Mouse (Mus musculus) midbrain, postnatal 0 days (tissue): Measurements from ENCODE around the gene Chrnd. TPM values are rescaled to one million over a fixed set of nuclear protein-coding genes. Genes with fewer than 3 reads are reported as not detected.

Experiments
- ATAC-seq: fragments of 200-750 bp; cut with Nextera tagmentation; 2 replicates; pipeline ENCODE4 v1.8.0; 2017; ENCODE audit warnings: moderate number of reproducible peaks, mild to moderate bottlenecking, moderate TSS enrichment, moderate library complexity; ENCODE audit not compliant: low FRiP score
- DNase-seq: peaks from one replicate; pipeline ENCODE4 v3.0.0-alpha.2; 2015; ENCODE audit warnings: low spot score
- H3K27ac ChIP-seq: fragments of 300-500 bp; sonication (generic); 2 replicates; pipeline ENCODE4 v1.5.1; 2014; ENCODE audit warnings: low read depth, mild to moderate bottlenecking, low read length, mixed read lengths
- H3K27me3 ChIP-seq: fragments of 300-500 bp; sonication (generic); 2 replicates; pipeline ENCODE4 v1.6.1; 2014; ENCODE audit warnings: low read length, control low read depth, mixed read lengths; ENCODE audit not compliant: insufficient read depth
- H3K36me3 ChIP-seq: fragments of 300-500 bp; sonication (generic); 2 replicates; pipeline ENCODE4 v1.6.1; 2014; ENCODE audit warnings: low read length, control low read depth, mixed read lengths; ENCODE audit not compliant: insufficient read depth
- H3K4me1 ChIP-seq: fragments of 300-500 bp; sonication (generic); 2 replicates; pipeline ENCODE4 v1.6.1; 2014; ENCODE audit warnings: mild to moderate bottlenecking, control low read depth, antibody characterized with exemption, low read length, mixed read lengths; ENCODE audit not compliant: insufficient read depth
- H3K4me2 ChIP-seq: fragments of 300-500 bp; sonication (generic); 2 replicates; pipeline ENCODE4 v1.6.1; 2014; ENCODE audit warnings: low read depth, mild to moderate bottlenecking, low read length, mixed read lengths; ENCODE audit not compliant: poor library complexity, severe bottlenecking
- H3K4me3 ChIP-seq: fragments of 300-500 bp; sonication (generic); 2 replicates; pipeline ENCODE4 v1.5.1; 2014; ENCODE audit warnings: low read depth, mild to moderate bottlenecking, low read length, moderate library complexity
- H3K9ac ChIP-seq: fragments of 300-500 bp; sonication (generic); replicated peaks from 2 replicates; pipeline ENCODE4 v1.6.1; 2014; ENCODE audit warnings: mild to moderate bottlenecking, low read length, moderate library complexity, mixed read lengths; ENCODE audit not compliant: poor library complexity, severe bottlenecking
- H3K9me3 ChIP-seq: fragments of 300-500 bp; sonication (generic); 2 replicates; pipeline ENCODE4 v1.6.1; 2016; ENCODE audit warnings: low read length, control low read depth
- CTCF ChIP-seq: IDR thresholded peaks from 2 replicates; pipeline ENCODE4 v1.5.1; 2016; ENCODE audit warnings: antibody characterized with exemption, mild to moderate bottlenecking
- WGBS: fragments of 180-500 bp; shearing (Covaris S2); extraction: QIAGEN DNeasy Blood & Tissue Kit; methylation state at CpG from one replicate; pipeline ENCODE4 v1.1.7; 2014; 5-methylcytosine and 5-hydroxymethylcytosine counted together
- polyA plus RNA-seq: library from polyadenylated mRNA; unstranded; fragments of >200 nt; fragmentation: Nextera tagmentation; extraction: Ambion mirVana; gene quantifications from 2 replicates; pipeline ENCODE4 v1.2.1, GENCODE M21; 2015
- total RNA-seq: library from RNA; depleted of rRNA; stranded (reverse); fragments of >200 nt; gene quantifications from 2 replicates; pipeline ENCODE4 v1.2.3, GENCODE M21; 2014

The Chrnd gene
- total and polyA plus RNA-seq, 2 experiments from 2014 or later, result not detected

DNA sequence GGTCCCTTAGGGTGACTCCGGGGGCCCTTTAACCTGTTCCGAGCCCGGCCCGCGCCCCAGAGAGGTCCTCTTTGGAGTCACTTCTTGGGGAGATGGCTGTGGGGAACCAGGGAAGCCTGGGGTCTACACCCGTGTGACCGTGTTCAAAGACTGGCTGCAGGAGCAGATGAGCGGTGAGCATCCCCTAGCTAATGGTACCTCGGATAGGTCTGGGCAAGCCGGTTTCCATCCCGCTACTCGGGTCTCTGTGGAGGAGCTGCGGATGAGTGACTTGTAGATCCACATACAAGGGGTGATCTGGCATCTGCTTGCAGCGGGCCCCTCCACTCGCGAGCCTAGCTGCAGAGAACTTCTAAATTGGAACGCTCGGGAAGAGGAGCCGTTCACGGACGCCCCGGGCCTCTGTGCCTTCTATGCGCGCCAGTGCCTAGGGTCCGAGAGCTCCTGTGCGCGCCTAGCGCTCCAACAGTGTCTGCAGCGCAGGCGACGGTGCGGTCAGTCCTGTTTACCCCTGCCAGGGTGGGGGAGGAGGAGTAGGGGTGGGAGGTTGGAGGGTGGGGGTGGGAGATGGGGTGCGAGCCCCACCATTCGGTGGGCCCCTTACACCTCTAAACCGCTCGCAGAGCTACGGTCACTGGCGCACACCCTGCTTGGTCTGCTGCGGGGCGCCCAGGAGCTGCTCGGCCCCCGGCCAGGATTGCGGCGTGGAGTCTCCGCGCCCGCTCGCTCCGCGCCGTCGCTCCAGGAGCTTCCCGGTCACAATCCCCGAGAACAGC is 4.0 kb upstream of the Chrnd start:
- H3K36me3 ChIP-seq, result no peaks in the 10 kb centered on the region
- H3K27me3 ChIP-seq, result peaks cover 22% of the 10 kb centered on the region
- H3K4me2 ChIP-seq, result peak overlapping the region; percentile 93
- peak overlapping the region; percentile 33 for H3K9ac ChIP-seq
- no peaks in the 10 kb centered on the region for H3K9me3 ChIP-seq
- ATAC-seq, result peak; percentile 28; the same call in 1 of the 2 replicates
- WGBS, result 2% methylated on average over 54 of the region's 54 CpGs
- H3K27ac ChIP-seq, result no peak overlapping the region
- peak overlapping the region; percentile 48 for H3K4me3 ChIP-seq
- H3K4me1 ChIP-seq, result no peaks in the 10 kb centered on the region
- TF ChIP-seq CTCF, result no peak
- no peak for DNase-seq

DNA sequence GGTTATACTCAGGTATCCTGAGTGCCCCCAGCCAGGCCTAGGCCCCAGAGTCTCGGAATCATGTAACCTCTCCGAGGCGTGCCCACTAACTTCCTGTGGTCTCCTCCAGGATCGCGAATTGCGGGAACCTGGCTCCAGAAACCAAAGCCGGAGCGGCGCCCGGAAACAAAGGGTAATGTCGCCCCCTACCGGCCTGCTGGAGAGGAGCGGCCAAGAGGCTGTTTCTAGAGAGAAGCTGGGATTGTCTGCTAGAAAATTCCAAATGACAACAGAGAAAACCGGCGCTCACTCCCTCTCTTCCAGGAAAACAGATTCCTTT is 3.4 kb upstream of the Chrnd start:
- H3K27me3 ChIP-seq, result peaks cover 22% of the 10 kb centered on the region

DNA sequence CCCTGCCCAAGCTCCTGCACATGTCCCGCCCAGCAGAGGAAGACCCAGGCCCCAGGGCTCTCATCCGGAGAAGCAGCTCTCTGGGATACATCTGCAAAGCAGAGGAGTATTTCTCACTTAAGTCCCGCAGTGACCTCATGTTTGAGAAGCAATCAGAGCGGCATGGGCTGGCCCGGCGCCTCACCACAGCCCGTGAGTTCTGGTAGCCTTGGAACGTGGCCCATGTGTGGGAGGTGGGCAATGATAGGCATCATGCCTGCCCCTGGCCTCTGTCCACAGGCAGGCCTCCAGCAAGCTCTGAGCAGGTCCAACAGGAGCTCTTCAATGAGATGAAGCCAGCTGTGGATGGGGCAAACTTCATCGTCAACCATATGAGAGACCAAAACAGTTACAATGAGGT is 6.9 kb downstream of the Chrnd start:
- no peaks in the 10 kb centered on the region for H3K9me3 ChIP-seq
- no peak overlapping the region for H3K27ac ChIP-seq
- no peaks in the 10 kb centered on the region for H3K27me3 ChIP-seq
- TF ChIP-seq CTCF, result no peak
- H3K9ac ChIP-seq, result no peak overlapping the region
- H3K36me3 ChIP-seq, result no peaks in the 10 kb centered on the region
- H3K4me1 ChIP-seq, result no peaks in the 10 kb centered on the region
- no peak overlapping the region for H3K4me3 ChIP-seq
- DNase-seq, result no peak
- no peak overlapping the region for H3K4me2 ChIP-seq
- ATAC-seq, result no peak
- 85% methylated on average over 9 of the region's 9 CpGs for WGBS

More for the DNA sequence above, 3.4 kb upstream of the Chrnd start:
- peak overlapping the region; percentile 93 for H3K4me2 ChIP-seq
- no peaks in the 10 kb centered on the region for H3K36me3 ChIP-seq
- peak; percentile 22; the same call in 1 of the 2 replicates for ATAC-seq
- peak overlapping the region; percentile 48 for H3K4me3 ChIP-seq
- H3K4me1 ChIP-seq, result no peaks in the 10 kb centered on the region
- DNase-seq, result peak; percentile 81
- no peaks in the 10 kb centered on the region for H3K9me3 ChIP-seq
- WGBS, result under 1% methylated on average over 15 of the region's 15 CpGs
- no peak overlapping the region for H3K27ac ChIP-seq
- peak; percentile 96 for TF ChIP-seq CTCF
- H3K9ac ChIP-seq, result peak overlapping the region; percentile 33

DNA sequence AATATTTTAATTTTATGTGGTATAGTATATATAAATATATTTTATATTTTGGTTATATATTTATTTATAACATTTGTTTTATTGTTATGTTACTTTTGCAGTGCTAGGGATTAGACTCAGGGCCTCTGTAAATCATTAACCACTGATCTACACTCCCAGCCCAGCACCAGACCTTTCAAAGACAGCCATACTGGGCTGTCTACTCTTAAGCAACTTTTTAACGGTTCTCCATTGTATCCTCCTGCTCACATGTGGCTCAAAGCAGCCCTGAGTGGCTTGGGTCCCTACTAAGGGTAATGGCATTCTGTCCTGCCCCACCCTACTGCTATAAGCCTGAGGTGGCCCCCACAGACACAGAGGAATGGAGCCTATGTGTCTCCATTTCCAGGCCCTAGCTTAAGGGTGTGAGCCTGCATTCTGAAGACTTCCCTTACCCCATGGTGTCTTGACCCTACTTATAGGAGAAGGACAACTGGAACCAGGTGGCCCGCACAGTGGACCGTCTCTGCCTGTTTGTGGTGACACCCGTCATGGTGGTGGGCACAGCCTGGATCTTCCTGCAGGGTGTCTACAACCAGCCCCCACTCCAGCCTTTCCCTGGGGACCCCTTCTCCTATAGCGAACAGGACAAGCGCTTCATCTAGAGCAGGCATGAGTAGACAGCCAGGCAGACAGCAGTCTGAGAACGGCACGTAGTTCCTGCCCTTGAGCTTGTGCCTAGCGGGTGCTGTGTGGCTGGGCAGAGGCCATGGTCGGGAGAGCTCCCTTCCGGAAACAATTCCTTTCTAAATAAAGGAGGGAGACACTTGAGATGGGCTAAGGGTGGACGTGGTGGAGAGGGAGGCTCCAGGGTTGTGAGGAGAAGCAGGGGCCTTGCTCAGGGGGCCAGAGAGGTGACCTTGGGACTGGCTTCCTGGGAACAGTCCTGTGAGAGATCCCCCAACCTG is 8.0 kb downstream of the Chrnd start:
- Histone ChIP-seq H3K27me3 (no peaks in the 10 kb centered on the region), H3K9ac (no peak overlapping the region), H3K4me1 (no peaks in the 10 kb centered on the region), H3K4me3 (no peak overlapping the region), H3K27ac (no peak overlapping the region), H3K9me3 (no peaks in the 10 kb centered on the region), H3K4me2 (no peak overlapping the region), H3K36me3 (no peaks in the 10 kb centered on the region)
- no peak for DNase-seq
- 79% methylated on average over 12 of the region's 12 CpGs for WGBS
- ATAC-seq, result no peak
- no peak for TF ChIP-seq CTCF

DNA sequence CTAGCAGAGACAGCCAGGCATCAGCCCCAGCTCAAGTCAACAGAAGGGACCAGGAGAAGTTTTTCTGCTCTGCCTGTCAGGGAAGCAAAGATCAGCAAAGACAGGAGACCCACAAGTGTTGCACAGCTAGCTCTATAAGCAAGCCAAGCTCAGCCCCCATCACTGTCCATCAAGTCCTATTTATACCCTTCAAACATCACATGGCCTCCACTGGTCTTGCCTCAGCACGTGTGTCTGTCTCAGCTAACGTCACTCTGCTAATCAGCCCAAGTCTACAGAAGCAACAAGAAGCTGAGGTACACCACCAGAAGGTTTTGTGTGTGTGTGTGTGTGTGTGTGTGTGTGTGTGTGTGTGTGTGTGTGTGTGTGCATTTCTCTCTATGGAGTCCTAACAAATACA is 10.4 kb downstream of the Chrnd start:
- Histone ChIP-seq H3K4me3 (no peak overlapping the region), H3K9ac (no peak overlapping the region), H3K9me3 (no peaks in the 10 kb centered on the region), H3K36me3 (no peaks in the 10 kb centered on the region), H3K27me3 (0 out of 2 replicates have a peak, but pooled peaks cover under 1% of the 10 kb centered on the region), H3K4me2 (no peak overlapping the region), H3K4me1 (no peaks in the 10 kb centered on the region), H3K27ac (no peak overlapping the region)
- TF ChIP-seq CTCF, result no peak
- DNase-seq (no peak), ATAC-seq (no peak)
- 76% methylated on average over 2 of the region's 2 CpGs for WGBS

DNA sequence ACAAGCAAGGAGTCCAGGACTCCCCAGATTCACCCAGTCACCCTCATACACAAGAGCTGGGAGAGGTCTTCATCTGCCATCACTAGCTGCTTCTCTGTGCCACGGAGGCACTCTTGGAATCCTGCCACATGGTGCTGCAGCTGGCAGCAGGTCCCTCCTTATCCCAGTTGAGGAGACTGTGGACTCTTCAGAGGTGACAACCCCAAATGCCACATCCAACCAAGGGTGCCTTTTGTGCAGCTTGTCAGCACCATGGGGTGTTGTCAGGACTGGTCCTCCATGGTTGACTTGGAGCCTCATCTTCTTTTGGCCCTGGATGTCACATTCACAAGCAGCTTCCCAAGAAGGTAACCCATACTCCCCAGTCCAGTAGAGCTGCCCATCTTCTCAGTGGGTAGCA is 11.4 kb downstream of the Chrnd start:
- WGBS, result 50% methylated on average over 1 of the region's 1 CpGs
- Histone ChIP-seq H3K4me1 (no peaks in the 10 kb centered on the region), H3K9me3 (no peaks in the 10 kb centered on the region), H3K36me3 (no peaks in the 10 kb centered on the region), H3K4me2 (no peak overlapping the region), H3K27ac (no peak overlapping the region), H3K9ac (no peak overlapping the region), H3K27me3 (peaks cover 7% of the 10 kb centered on the region), H3K4me3 (no peak overlapping the region)
- no peak for DNase-seq
- no peak for ATAC-seq
- no peak for TF ChIP-seq CTCF
